Mouse (Mus musculus): ENCODE results near the gene Gm49661. TPM values are rescaled to one million over a fixed set of nuclear protein-coding genes. Genes with fewer than 3 reads are reported as not detected.

Gm49661 gene
- polyA plus RNA-seq, 1 experiment from 2014 or later, result 1.1 TPM

DNA sequence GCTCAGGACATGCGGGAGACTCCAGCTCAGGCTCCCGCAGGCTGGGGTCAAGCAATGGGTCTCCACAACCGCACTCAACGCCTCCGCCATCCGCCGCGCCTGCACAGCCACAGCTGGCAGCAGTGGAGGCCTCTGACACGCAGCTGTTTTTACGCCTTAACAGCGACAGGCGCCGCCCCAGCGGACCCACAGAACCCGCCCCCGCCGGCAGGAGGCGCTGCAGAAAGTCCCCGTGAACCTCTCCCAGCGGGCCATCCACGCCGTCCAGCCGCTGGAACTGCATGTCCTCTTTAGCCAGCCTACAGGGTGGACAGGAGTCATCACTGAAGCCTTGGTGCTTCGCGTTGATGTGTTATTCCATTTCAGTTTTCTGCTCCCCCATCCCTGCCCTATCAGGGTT is 38.5 kb upstream of the Gm49661 start:
- DNase-seq (ENCODE audit: low spot score) (peak; percentile 44), ATAC-seq (peak; percentile 50)
- 10% methylated on average over 23 of the region's 25 CpGs for WGBS
- Histone ChIP-seq H3K27me3 (replicated peaks; ENCODE audit: insufficient read depth, low read length) (peaks cover 27% of the 10 kb centered on the region), H3K9me3 (ENCODE audit: low read length) (no peaks in the 10 kb centered on the region), H3K36me3 (ENCODE audit: insufficient read depth, low read length) (no peaks in the 10 kb centered on the region), H3K4me2 (replicated peaks; ENCODE audit: low read depth, low read length) (no peak overlapping the region), H3K4me3 (ENCODE audit: low read depth, low read length) (no peak overlapping the region), H3K4me1 (ENCODE audit: insufficient read depth, low read depth, low read length) (no peaks in the 10 kb centered on the region), H3K27ac (ENCODE audit: low read length) (no peak overlapping the region), H3K9ac (replicated peaks; ENCODE audit: low read depth) (no peak overlapping the region)
- no peak for TF ChIP-seq EP300 (IDR thresholded peaks at IDR 0.05)
- peak; percentile 67 for TF ChIP-seq CTCF (IDR thresholded peaks at IDR 0.05)

DNA sequence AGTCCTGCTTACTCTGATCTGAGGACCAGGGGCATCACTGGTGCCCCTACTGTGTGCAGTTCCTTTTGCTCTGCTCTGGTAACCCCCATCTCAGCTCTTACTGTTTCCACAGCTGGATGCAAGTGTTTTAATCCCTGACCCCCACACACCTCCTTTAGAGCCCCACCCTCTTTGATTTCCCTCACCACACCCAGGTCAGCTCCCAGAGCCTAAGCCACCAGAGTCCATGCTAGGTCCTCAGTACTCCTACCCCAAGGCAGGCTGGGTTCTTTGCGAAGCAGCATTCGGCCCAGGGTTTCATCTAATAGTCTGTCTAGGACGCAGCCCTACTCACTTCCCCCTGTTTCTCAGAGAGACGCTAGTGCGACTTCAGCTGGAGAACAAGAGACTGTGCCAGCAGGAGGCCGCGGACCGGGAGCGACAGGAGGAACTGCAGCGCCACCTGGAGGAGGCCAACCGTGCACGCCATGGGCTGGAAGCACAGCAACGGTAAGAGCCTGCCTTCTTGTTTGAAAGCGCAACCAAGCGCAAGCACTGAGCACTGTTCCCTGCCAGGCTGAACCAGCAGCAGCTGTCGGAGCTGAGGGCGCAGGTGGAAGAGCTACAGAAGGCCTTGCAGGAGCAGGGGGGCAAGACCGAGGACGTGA is 28.5 kb upstream of the Gm49661 start:
- no peaks in the 10 kb centered on the region for H3K27me3 ChIP-seq (replicated peaks; ENCODE audit: insufficient read depth, low read length)
- ATAC-seq (peak; percentile 89), DNase-seq (ENCODE audit: low spot score) (peak; percentile 92)
- no peak overlapping the region for H3K9ac ChIP-seq (replicated peaks; ENCODE audit: low read depth)
- H3K4me1 ChIP-seq (ENCODE audit: insufficient read depth, low read depth, low read length), result no peaks in the 10 kb centered on the region
- no peaks in the 10 kb centered on the region for H3K9me3 ChIP-seq (ENCODE audit: low read length)
- TF ChIP-seq CTCF (IDR thresholded peaks at IDR 0.05), result peak; percentile 99
- no peak for TF ChIP-seq EP300 (IDR thresholded peaks at IDR 0.05)
- WGBS, result 10% methylated on average over 19 of the region's 19 CpGs
- H3K27ac ChIP-seq (ENCODE audit: low read length), result no peak overlapping the region
- no peak overlapping the region for H3K4me3 ChIP-seq (ENCODE audit: low read depth, low read length)
- no peaks in the 10 kb centered on the region for H3K36me3 ChIP-seq (ENCODE audit: insufficient read depth, low read length)
- H3K4me2 ChIP-seq (replicated peaks; ENCODE audit: low read depth, low read length), result no peak overlapping the region

GRCm38 (mm10) chr8:84996978-84997377 is 27.7 kb upstream of the Gm49661 start:
- no peak overlapping the region for H3K27ac ChIP-seq (ENCODE audit: low read length)
- no peak for DNase-seq (ENCODE audit: low spot score)
- H3K9me3 ChIP-seq (ENCODE audit: low read length), result no peaks in the 10 kb centered on the region
- 88% methylated on average over 5 of the region's 5 CpGs for WGBS
- no peak overlapping the region for H3K9ac ChIP-seq (replicated peaks; ENCODE audit: low read depth)
- H3K4me1 ChIP-seq (ENCODE audit: insufficient read depth, low read depth, low read length), result no peaks in the 10 kb centered on the region
- H3K4me3 ChIP-seq (ENCODE audit: low read depth, low read length), result no peak overlapping the region
- no peak for ATAC-seq
- TF ChIP-seq EP300 (IDR thresholded peaks at IDR 0.05) (no peak), CTCF (IDR thresholded peaks at IDR 0.05) (no peak)
- no peaks in the 10 kb centered on the region for H3K27me3 ChIP-seq (replicated peaks; ENCODE audit: insufficient read depth, low read length)
- H3K36me3 ChIP-seq (ENCODE audit: insufficient read depth, low read length), result no peaks in the 10 kb centered on the region
- no peak overlapping the region for H3K4me2 ChIP-seq (replicated peaks; ENCODE audit: low read depth, low read length)

DNA sequence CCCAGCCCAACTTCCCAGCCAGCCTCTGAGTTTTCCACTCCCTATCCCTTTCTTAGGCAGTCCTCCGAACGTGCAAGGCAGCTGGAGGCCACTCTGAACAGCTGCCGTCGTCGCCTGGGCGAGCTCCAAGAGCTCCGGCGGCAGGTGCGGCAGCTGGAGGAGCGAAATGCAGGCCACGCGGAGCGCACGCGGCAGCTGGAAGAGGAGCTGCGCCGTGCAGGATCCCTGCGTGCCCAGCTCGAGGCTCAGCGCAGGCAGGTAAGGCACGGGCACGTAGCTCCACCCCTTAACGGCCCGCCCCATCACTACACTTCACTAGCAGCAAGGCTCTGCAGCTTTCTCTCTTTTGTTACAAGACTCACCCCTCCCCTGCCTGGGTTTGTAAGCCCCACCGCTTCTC is 26.4 kb upstream of the Gm49661 start:
- H3K9ac ChIP-seq (replicated peaks; ENCODE audit: low read depth), result no peak overlapping the region
- no peak overlapping the region for H3K4me2 ChIP-seq (replicated peaks; ENCODE audit: low read depth, low read length)
- 45% methylated on average over 25 of the region's 25 CpGs for whole genome bisulfite sequencing
- ATAC-seq (no peak), DNase-seq (ENCODE audit: low spot score) (no peak)
- no peaks in the 10 kb centered on the region for H3K36me3 ChIP-seq (ENCODE audit: insufficient read depth, low read length)
- no peaks in the 10 kb centered on the region for H3K27me3 ChIP-seq (replicated peaks; ENCODE audit: insufficient read depth, low read length)
- no peak overlapping the region for H3K27ac ChIP-seq (ENCODE audit: low read length)
- no peak overlapping the region for H3K4me3 ChIP-seq (ENCODE audit: low read depth, low read length)
- TF ChIP-seq CTCF (IDR thresholded peaks at IDR 0.05) (no peak), EP300 (IDR thresholded peaks at IDR 0.05) (no peak)
- no peaks in the 10 kb centered on the region; the same call in 1 of the 2 replicates for H3K4me1 ChIP-seq (ENCODE audit: insufficient read depth, low read depth, low read length)
- H3K9me3 ChIP-seq (ENCODE audit: low read length), result no peaks in the 10 kb centered on the region

DNA sequence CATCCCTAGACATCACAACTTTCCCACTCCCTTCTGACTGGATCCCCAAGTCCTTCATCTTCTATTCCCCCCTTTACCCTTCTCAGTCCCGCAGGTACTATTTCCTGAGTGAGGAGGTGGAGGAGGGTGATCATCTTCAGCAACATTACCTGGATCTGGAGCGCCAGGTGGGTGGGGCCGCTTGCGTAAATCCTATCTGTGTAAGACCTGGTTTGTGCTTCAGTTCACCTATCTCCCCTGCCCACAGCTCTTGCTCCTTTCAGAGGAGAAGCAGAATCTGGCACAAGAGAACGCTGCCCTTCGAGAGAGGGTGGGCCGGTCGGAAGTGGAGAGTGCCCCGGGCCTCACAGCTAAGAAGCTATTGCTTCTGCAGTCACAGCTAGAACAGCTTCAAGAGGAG is 25.1 kb upstream of the Gm49661 start:
- no peak overlapping the region for H3K4me2 ChIP-seq (replicated peaks; ENCODE audit: low read depth, low read length)
- H3K36me3 ChIP-seq (ENCODE audit: insufficient read depth, low read length), result no peaks in the 10 kb centered on the region
- peaks cover 1% of the 10 kb centered on the region for H3K4me1 ChIP-seq (ENCODE audit: insufficient read depth, low read depth, low read length)
- ATAC-seq (no peak), DNase-seq (ENCODE audit: low spot score) (no peak)
- no peaks in the 10 kb centered on the region for H3K27me3 ChIP-seq (replicated peaks; ENCODE audit: insufficient read depth, low read length)
- no peak overlapping the region for H3K27ac ChIP-seq (ENCODE audit: low read length)
- H3K9me3 ChIP-seq (ENCODE audit: low read length), result no peaks in the 10 kb centered on the region
- TF ChIP-seq EP300 (IDR thresholded peaks at IDR 0.05) (no peak), CTCF (IDR thresholded peaks at IDR 0.05) (no peak)
- WGBS, result 92% methylated on average over 9 of the region's 9 CpGs
- no peak overlapping the region for H3K9ac ChIP-seq (replicated peaks; ENCODE audit: low read depth)
- no peak overlapping the region for H3K4me3 ChIP-seq (ENCODE audit: low read depth, low read length)

- H3K4me3 ChIP-seq (ENCODE audit: low read depth, low read length), result peak overlapping the region; percentile 55
- H3K9me3 ChIP-seq (ENCODE audit: low read length), result no peaks in the 10 kb centered on the region
- H3K9ac ChIP-seq (replicated peaks; ENCODE audit: low read depth), result peak overlapping the region; percentile 75; the same call in 1 of the 2 replicates
- H3K36me3 ChIP-seq (ENCODE audit: insufficient read depth, low read length), result no peaks in the 10 kb centered on the region
- no peak for TF ChIP-seq EP300 (IDR thresholded peaks at IDR 0.05)
- 1% methylated on average over 15 of the region's 15 CpGs for WGBS
- ATAC-seq, result peak; percentile 75
- H3K27me3 ChIP-seq (replicated peaks; ENCODE audit: insufficient read depth, low read length), result no peaks in the 10 kb centered on the region
- peak overlapping the region; percentile 96 for H3K27ac ChIP-seq (ENCODE audit: low read length)
- H3K4me1 ChIP-seq (ENCODE audit: insufficient read depth, low read depth, low read length), result peaks cover 14% of the 10 kb centered on the region
- peak; percentile 95 for DNase-seq (ENCODE audit: low spot score)
- H3K4me2 ChIP-seq (replicated peaks; ENCODE audit: low read depth, low read length), result peak overlapping the region; percentile 92
Observed at GRCm38 (mm10) chr8:84990836-84991235, 21.6 kb upstream of the Gm49661 start.
